Mouse (Mus musculus): ENCODE data around the gene Gm6309.
"Not testable (repeated sequence)": the region's sequence is repeated elsewhere in the genome, so short reads cannot be mapped to it uniquely, and the experiment has no call there.

DNA sequence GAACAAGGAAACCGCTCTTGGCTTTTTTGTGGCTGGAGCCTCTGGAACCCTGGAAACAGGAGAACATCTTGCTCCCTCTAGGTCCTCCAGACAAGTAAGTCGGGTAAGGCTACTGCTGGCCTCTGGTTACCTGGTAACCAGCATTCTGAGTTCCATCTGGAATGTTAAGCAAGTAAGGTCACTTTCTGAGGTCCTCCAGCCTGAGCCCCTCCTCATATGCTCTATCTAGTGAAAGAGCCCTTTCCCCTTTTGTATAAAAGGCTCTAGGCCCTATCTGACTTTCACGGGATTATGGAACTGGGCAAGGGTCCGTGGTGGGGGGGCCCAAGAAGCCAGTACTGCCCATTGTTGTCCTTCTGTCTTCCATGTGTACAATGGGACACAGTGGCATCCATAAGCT, 14.7 kb upstream of the Gm6309 start, which contains the start of gene 1700001J03Rik:
- not testable (repeated sequence) for TF ChIP-seq CTCF (conservative IDR thresholded peaks at IDR 0.05; ENCODE audit: low read length); NANOG (IDR thresholded peaks at IDR 0.05; ENCODE audit: borderline replicate concordance, low read length)
